Mouse (Mus musculus) G1E (cell line): ENCODE data around the gene Plekhm2.

Source experiments
- CTCF ChIP-seq: IDR thresholded peaks from 2 replicates; pipeline ENCODE4 v1.5.1; 2012; ENCODE audit warnings: low read depth, low read length, inconsistent platforms, mixed read lengths
- TAL1 ChIP-seq: conservative IDR thresholded peaks from 2 replicates; pipeline ENCODE4 v1.6.1; 2012; ENCODE audit warnings: low read depth, low read length, inconsistent platforms, mixed read lengths

DNA sequence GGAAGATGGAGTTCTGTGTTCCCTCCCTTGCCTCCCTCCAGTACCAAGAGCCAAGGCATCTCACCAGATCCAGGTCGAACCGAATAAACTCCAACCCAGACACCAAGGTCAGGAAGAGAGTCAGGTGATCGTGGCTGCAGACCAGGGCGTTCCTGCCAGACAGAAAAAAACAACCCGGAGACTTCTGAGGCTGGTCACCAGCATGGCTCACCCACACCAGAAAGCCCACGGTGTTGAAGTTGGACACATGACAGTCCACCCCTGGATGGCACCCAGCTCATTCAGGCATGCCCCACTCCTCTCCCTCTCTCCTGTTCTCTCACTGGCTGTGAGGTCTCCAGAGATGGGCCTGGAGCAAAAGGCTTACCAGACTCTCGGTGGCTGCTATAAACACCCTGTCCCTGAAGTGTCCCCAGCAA, 23.3 kb downstream of the Plekhm2 start:
- TF ChIP-seq TAL1 (no peak), CTCF (no peak)
